Mouse (Mus musculus): Measurements from ENCODE around the gene Cacng1. TPM values are rescaled to one million over a fixed set of nuclear protein-coding genes. Genes with fewer than 3 reads are reported as not detected.

The Cacng1 gene
- polyA plus RNA-seq, 1 experiment from 2014 or later: not detected

DNA sequence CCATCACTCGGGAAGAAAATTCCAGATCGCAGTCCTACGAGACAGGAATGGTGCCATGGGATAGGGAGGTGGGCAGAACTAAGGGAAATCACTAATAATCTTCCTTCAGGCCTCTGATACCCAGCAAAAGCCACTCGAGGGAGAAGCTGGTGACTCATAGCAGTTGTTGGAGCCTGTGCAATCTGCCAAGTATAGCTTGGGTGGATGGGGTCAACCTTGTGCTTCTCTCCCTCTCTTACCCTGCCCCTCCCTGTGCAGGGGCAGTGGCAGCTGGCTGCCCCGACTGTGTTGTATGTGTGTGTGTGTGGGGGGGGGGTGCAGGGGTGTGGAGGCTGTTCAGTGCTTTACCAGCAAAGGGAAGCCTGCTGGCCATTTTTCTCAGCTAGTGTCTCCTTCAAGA is 15.2 kb upstream of the Cacng1 start:
- no peak for DNase-seq (ENCODE audit: low spot score)
- Histone ChIP-seq H3K4me3 (no peak overlapping the region), H3K27me3 (ENCODE audit: low read depth, poor library complexity, severe bottlenecking) (no peaks in the 10 kb centered on the region), H3K4me1 (no peaks in the 10 kb centered on the region), H3K9me3 (replicated peaks) (no peaks in the 10 kb centered on the region), H3K27ac (no peak overlapping the region), H3K36me3 (no peaks in the 10 kb centered on the region)
- WGBS: 87% methylated on average over 5 of the region's 5 CpGs

DNA sequence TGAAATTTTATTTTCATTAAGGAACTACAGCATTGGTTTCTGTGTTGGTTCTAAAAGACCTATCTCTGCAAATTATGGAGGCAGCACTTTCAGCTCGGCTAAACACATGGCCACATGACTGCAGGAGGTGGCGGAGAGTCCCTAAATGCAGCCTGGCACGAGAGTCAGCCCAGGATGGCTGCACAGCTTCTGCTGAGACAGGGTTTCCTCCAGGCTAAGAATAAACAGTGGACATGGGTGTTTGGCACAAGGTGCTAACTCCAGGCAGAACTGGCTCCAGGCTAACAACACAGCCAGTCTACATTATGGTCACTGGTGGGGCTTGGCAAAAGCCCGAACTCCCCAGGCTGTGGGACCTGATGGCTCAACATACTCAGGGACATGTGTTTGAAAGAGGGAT is 14.6 kb upstream of the Cacng1 start:
- DNase-seq (ENCODE audit: low spot score): no peak
- Histone ChIP-seq H3K27me3 (ENCODE audit: low read depth, poor library complexity, severe bottlenecking) (no peaks in the 10 kb centered on the region), H3K9me3 (replicated peaks) (no peaks in the 10 kb centered on the region), H3K27ac (no peak overlapping the region), H3K4me3 (no peak overlapping the region), H3K36me3 (no peaks in the 10 kb centered on the region), H3K4me1 (no peaks in the 10 kb centered on the region)
- WGBS: 84% methylated on average over 4 of the region's 4 CpGs

GRCm38 (mm10) chr11:107729141-107729540 is 12.8 kb upstream of the Cacng1 start:
- no peaks in the 10 kb centered on the region for H3K9me3 ChIP-seq (replicated peaks)
- no peaks in the 10 kb centered on the region for H3K4me1 ChIP-seq
- 82% methylated on average over 7 of the region's 7 CpGs for WGBS
- no peak overlapping the region for H3K4me3 ChIP-seq
- no peak overlapping the region for H3K27ac ChIP-seq
- no peaks in the 10 kb centered on the region for H3K27me3 ChIP-seq (ENCODE audit: low read depth, poor library complexity, severe bottlenecking)
- no peaks in the 10 kb centered on the region for H3K36me3 ChIP-seq
- DNase-seq (ENCODE audit: low spot score): no peak

GRCm38 (mm10) chr11:107728073-107728863 is 11.9 kb upstream of the Cacng1 start:
- no peaks in the 10 kb centered on the region for H3K9me3 ChIP-seq (replicated peaks)
- DNase-seq (ENCODE audit: low spot score): no peak

DNA sequence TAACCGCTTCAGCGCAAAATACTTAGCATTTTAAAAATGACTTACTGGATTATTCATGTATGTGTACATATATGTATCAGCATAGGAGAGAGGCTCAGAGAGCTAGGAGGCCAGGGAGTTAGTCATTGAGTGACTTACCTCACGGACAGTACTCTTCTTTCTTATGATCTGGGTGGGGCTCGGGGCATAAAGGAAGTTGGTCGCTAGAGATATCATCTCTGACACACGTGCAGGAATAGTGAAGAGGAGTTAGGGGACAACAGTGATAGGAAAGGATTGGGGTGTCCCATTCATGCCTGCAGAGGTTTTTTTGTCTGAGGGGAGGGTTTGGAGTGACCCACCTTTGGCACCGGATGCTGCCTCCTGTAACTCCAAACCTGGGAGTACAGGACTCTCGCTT is 8.3 kb upstream of the Cacng1 start:
- 92% methylated on average over 8 of the region's 8 CpGs for WGBS
- Histone ChIP-seq H3K27me3 (ENCODE audit: low read depth, poor library complexity, severe bottlenecking) (no peaks in the 10 kb centered on the region), H3K9me3 (replicated peaks) (no peaks in the 10 kb centered on the region)

More at GRCm38 (mm10) chr11:107728073-107728863, 11.9 kb upstream of the Cacng1 start:
- Histone ChIP-seq H3K27me3 (ENCODE audit: low read depth, poor library complexity, severe bottlenecking) (no peaks in the 10 kb centered on the region), H3K27ac (no peak overlapping the region), H3K36me3 (no peaks in the 10 kb centered on the region), H3K4me1 (no peaks in the 10 kb centered on the region), H3K4me3 (no peak overlapping the region)
- 88% methylated on average over 13 of the region's 13 CpGs for WGBS

DNA sequence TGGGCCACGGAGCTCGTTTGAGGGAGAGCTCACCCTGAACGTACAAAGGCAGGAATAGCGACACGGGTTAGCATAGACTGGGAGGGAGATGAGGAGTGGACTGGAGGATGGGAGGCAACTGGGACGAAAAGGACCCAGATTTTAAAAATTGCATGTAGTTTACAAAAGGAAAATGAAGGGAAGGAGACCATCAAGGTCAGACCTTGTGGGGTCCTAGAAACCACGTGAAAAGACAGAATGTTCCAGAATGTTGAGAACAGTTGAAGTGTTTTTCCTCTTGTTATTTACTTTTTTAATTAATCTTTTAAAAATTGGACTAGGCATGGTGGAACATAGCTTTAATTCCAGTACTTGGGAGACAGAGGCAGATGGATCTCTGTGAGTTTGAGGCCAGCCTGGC is 4.7 kb upstream of the Cacng1 start:
- DNase-seq (ENCODE audit: low spot score): no peak
- WGBS: 92% methylated on average over 7 of the region's 7 CpGs
- H3K9me3 ChIP-seq (replicated peaks): no peaks in the 10 kb centered on the region
- 0 out of 2 replicates have a peak, but pooled peaks cover 2% of the 10 kb centered on the region for H3K4me1 ChIP-seq
- H3K27me3 ChIP-seq (ENCODE audit: low read depth, poor library complexity, severe bottlenecking): no peaks in the 10 kb centered on the region
- H3K4me3 ChIP-seq: no peak overlapping the region
- no peaks in the 10 kb centered on the region for H3K36me3 ChIP-seq
- H3K27ac ChIP-seq: no peak overlapping the region

More for the DNA sequence above, 8.3 kb upstream of the Cacng1 start:
- H3K4me3 ChIP-seq: no peak overlapping the region
- no peaks in the 10 kb centered on the region for H3K36me3 ChIP-seq
- DNase-seq (ENCODE audit: low spot score): no peak
- H3K4me1 ChIP-seq: no peaks in the 10 kb centered on the region
- H3K27ac ChIP-seq: no peak overlapping the region

- H3K36me3 ChIP-seq: no peaks in the 10 kb centered on the region
- H3K4me3 ChIP-seq: no peak overlapping the region
- H3K27ac ChIP-seq: no peak overlapping the region
- 91% methylated on average over 9 of the region's 9 CpGs for WGBS
- H3K27me3 ChIP-seq (ENCODE audit: low read depth, poor library complexity, severe bottlenecking): no peaks in the 10 kb centered on the region
- no peak for DNase-seq (ENCODE audit: low spot score)
- H3K9me3 ChIP-seq (replicated peaks): no peaks in the 10 kb centered on the region
- H3K4me1 ChIP-seq: 0 out of 2 replicates have a peak, but pooled peaks cover 2% of the 10 kb centered on the region
Observed at GRCm38 (mm10) chr11:107720264-107721021, 4.1 kb upstream of the Cacng1 start.

DNA sequence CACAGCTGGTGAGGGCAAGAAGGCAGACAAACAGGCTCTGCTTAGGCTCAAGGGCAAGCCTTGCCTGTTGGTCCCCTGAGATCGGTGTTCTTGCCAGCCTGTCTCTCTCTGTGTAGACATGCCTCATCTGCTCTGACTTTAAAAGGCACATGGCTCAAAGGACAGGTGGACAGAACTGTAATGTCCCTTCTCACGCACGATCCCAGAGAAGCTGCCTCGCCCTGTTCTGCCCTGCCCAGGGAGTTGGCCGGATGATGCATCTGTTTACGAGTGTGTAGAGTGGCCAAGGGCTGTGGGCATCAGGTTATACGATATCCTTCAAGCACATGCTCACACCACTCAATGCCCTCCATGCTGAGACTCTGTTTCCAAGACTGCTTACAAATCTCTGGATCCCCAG is 2.0 kb downstream of the Cacng1 start:
- Histone ChIP-seq H3K4me3 (no peak overlapping the region), H3K27me3 (ENCODE audit: low read depth, poor library complexity, severe bottlenecking) (no peaks in the 10 kb centered on the region), H3K9me3 (replicated peaks) (no peaks in the 10 kb centered on the region), H3K36me3 (no peaks in the 10 kb centered on the region), H3K27ac (no peak overlapping the region), H3K4me1 (0 out of 2 replicates have a peak, but pooled peaks cover 2% of the 10 kb centered on the region)
- no peak for DNase-seq (ENCODE audit: low spot score)
- WGBS: 94% methylated on average over 7 of the region's 7 CpGs

DNA sequence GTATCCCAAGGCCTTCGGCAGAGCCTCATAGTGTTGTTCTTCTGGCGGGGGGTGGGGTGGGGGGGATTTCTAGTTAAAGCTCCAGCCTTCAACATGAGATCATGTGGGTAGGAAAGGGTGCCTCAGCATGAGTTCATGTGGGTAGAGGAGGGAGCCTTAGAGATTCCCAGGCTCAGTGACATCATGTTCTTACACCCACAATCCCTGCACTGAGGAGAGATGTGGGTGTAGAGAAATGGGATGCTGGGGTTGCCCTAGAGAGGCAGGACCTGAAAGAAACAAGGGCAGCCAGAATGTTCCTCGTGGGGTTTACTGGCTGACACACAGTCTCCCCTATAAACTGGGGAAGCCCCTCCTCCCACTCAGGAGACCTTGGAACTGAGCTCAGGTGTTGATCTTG is 5.9 kb downstream of the Cacng1 start:
- 77% methylated on average over 3 of the region's 3 CpGs for WGBS
- no peaks in the 10 kb centered on the region for H3K36me3 ChIP-seq

GRCm38 (mm10) chr11:107707897-107708610 is 8.3 kb downstream of the Cacng1 start:
- no peaks in the 10 kb centered on the region for H3K36me3 ChIP-seq
- WGBS: 80% methylated on average over 20 of the region's 20 CpGs
- H3K4me1 ChIP-seq: peaks cover 7% of the 10 kb centered on the region; the same call in 1 of the 2 replicates
- no peak overlapping the region for H3K27ac ChIP-seq
- no peaks in the 10 kb centered on the region for H3K27me3 ChIP-seq (ENCODE audit: low read depth, poor library complexity, severe bottlenecking)
- no peak overlapping the region for H3K4me3 ChIP-seq
- H3K9me3 ChIP-seq (replicated peaks): no peaks in the 10 kb centered on the region
- DNase-seq (ENCODE audit: low spot score): no peak

More for the DNA sequence above, 5.9 kb downstream of the Cacng1 start:
- H3K4me3 ChIP-seq: no peak overlapping the region
- DNase-seq (ENCODE audit: low spot score): no peak
- no peaks in the 10 kb centered on the region for H3K9me3 ChIP-seq (replicated peaks)
- no peaks in the 10 kb centered on the region for H3K4me1 ChIP-seq
- no peak overlapping the region for H3K27ac ChIP-seq
- no peaks in the 10 kb centered on the region for H3K27me3 ChIP-seq (ENCODE audit: low read depth, poor library complexity, severe bottlenecking)

- H3K4me3 ChIP-seq: no peak overlapping the region
- no peak for DNase-seq (ENCODE audit: low spot score)
- no peaks in the 10 kb centered on the region for H3K9me3 ChIP-seq (replicated peaks)
- no peak overlapping the region for H3K27ac ChIP-seq
- H3K36me3 ChIP-seq: no peaks in the 10 kb centered on the region
- no peaks in the 10 kb centered on the region for H3K27me3 ChIP-seq (ENCODE audit: low read depth, poor library complexity, severe bottlenecking)
- 71% methylated on average over 11 of the region's 11 CpGs for WGBS
- H3K4me1 ChIP-seq: peaks cover 9% of the 10 kb centered on the region; the same call in 1 of the 2 replicates
Observed at GRCm38 (mm10) chr11:107705476-107706074, 10.7 kb downstream of the Cacng1 start.

DNA sequence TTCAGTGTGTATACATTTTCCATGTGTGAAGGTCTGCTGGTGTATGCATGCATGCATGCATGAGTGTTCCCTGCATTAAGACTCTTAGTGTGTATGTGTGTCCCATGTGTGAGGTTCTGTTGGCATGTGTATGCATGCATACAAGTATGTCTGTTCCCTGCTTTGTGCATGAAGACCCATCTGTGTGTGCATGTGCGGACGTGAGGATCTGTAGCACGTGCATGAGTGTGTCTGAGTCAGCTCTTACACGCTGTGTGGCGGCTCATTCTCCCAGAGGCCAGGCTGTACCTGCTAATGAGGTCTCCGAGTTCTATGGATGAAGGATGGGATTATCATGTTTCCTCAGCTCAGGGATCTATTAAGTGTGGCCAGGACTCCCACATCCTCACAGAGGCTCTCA is 11.3 kb downstream of the Cacng1 start:
- Histone ChIP-seq H3K9me3 (replicated peaks) (no peaks in the 10 kb centered on the region), H3K27me3 (ENCODE audit: low read depth, poor library complexity, severe bottlenecking) (no peaks in the 10 kb centered on the region), H3K4me3 (no peak overlapping the region), H3K4me1 (peaks cover 9% of the 10 kb centered on the region; the same call in 1 of the 2 replicates), H3K27ac (no peak overlapping the region), H3K36me3 (no peaks in the 10 kb centered on the region)
- WGBS: 89% methylated on average over 6 of the region's 6 CpGs
- no peak for DNase-seq (ENCODE audit: low spot score)
